Mouse (Mus musculus): ENCODE data around the gene Nrg3. TPM values are rescaled to one million over a fixed set of nuclear protein-coding genes. Genes with fewer than 3 reads are reported as not detected.

Nrg3 gene
- total and polyA plus RNA-seq, 3 experiments: not detected

DNA sequence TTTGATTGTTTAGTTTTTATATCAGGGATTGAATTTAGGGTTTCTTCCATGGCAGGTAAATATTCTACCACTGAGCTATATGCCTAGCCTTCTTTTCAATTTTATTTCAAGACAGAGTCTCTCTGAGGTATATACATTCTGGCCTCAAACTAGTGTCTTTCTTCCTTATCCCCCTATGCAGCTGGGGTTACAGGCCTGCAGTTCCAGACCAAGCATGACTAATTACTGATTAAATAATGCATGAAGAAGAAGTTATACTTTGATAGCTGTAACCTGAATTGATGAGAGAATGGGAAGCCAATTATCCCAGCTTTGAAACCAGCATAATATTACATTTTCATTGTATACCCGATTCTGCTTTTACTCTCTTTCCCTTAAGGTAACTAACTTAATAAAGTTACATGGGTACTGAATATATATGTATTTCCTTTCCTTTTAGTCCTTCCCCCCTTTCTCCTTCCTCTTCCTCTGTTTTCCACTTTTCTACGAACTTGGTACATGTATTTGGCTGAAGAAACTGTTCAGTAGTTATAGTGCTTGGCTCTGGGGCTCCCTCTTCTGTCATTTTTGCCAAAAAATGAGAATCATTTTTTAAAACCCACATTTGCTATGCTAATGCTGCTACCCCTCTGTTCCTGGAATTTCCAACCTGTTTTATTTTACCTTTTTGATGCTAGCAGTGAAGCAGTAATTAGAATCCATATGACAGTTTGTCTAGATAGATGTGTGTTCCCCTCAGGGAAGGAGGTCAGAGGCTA is 843.8 kb downstream of the Nrg3 start (continued):
- no peak for TF ChIP-seq HCFC1 (IDR thresholded peaks at IDR 0.05; ENCODE audit: low read depth, low read length)
- peak; percentile 45 for TF ChIP-seq TCF12 (IDR thresholded peaks at IDR 0.05; ENCODE audit: low read depth, low read length)
- TF ChIP-seq UBTF (IDR thresholded peaks at IDR 0.05; ENCODE audit: borderline replicate concordance, insufficient read depth, low read depth, low read length): no peak
- no peak for TF ChIP-seq MYC (IDR thresholded peaks at IDR 0.05; ENCODE audit: low read depth, low read length)
- peak; percentile 40; the same call in 1 of the 2 replicates for TF ChIP-seq ZC3H11A (IDR thresholded peaks at IDR 0.05; ENCODE audit: low read depth, low read length)
- TF ChIP-seq TAL1 (IDR thresholded peaks at IDR 0.05; ENCODE audit: low read length): peak; percentile 41
- TF ChIP-seq ZMIZ1 (IDR thresholded peaks at IDR 0.05; ENCODE audit: low read depth, low read length): no peak
- no peak for TF ChIP-seq POLR2A (IDR thresholded peaks at IDR 0.05; ENCODE audit: control insufficient read depth in 1 of 2, insufficient read depth in 1 of 2, low read depth in 1 of 2, low read length in 2 of 2, poor library complexity in 1 of 2)
- TF ChIP-seq MAX (IDR thresholded peaks at IDR 0.05; ENCODE audit: low read length): no peak
- peak in 1 of 3 experiments; percentile 50; a peak in 2 of 6 replicates for TF ChIP-seq CTCF (IDR thresholded peaks at IDR 0.05 in 2 of 3, conservative IDR thresholded peaks at IDR 0.05 in 1 of 3; ENCODE audit: control insufficient read depth in 1 of 3, insufficient read depth in 1 of 3, low read depth in 2 of 3, low read length in 3 of 3, poor library complexity in 1 of 3, severe bottlenecking in 1 of 3)
- TF ChIP-seq USF1 (IDR thresholded peaks at IDR 0.05; ENCODE audit: low read depth, low read length): no peak
- no peak for TF ChIP-seq NELFE (IDR thresholded peaks at IDR 0.05; ENCODE audit: low read depth, low read length)
- no peak for TF ChIP-seq RCOR1 (IDR thresholded peaks at IDR 0.05; ENCODE audit: low read depth, low read length)
- no peak for TF ChIP-seq SIN3A (IDR thresholded peaks at IDR 0.05; ENCODE audit: low read length)
- no peak for TF ChIP-seq JUND (IDR thresholded peaks at IDR 0.05; ENCODE audit: low read depth, low read length)

DNA sequence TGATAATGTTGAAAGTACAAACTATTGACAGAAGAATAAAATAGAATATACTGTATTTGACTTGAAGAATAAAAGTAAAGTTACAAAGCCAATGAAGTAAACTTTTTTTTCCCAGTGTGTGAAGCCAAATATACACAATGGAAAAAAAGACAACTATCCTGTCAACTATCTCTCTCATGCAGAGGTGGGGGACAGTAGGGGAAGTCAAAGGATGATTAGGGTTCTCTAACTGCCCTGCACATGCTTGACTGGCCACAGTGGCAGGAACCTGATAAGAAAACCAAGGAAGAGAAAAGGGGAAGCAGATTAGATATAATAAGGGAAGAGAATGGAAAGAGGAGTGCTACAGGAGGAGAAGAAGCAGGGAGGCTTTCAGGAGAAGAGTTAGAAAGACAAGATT is 855.9 kb downstream of the Nrg3 start:
- peak overlapping the region; percentile 25; the same call in 1 of the 2 replicates for H3K9ac ChIP-seq (ENCODE audit: control insufficient read depth, low read depth, low read length, poor library complexity, severe bottlenecking)
- TF ChIP-seq MAFK (IDR thresholded peaks at IDR 0.05; ENCODE audit: borderline replicate concordance, low read depth, low read length) (peak; percentile 74; the same call in 1 of the 2 replicates), CHD1 (IDR thresholded peaks at IDR 0.05; ENCODE audit: low read depth, low read length) (no peak), TAL1 (IDR thresholded peaks at IDR 0.05; ENCODE audit: low read length) (peak; percentile 95), NELFE (IDR thresholded peaks at IDR 0.05; ENCODE audit: low read depth, low read length) (no peak), NRF1 (IDR thresholded peaks at IDR 0.05; ENCODE audit: insufficient read depth, low read depth, low read length, poor library complexity, severe bottlenecking) (no peak), POLR2A (IDR thresholded peaks at IDR 0.05; ENCODE audit: control insufficient read depth in 1 of 2, insufficient read depth in 1 of 2, low read depth in 1 of 2, low read length in 2 of 2, poor library complexity in 1 of 2) (peak in 1 of 2 experiments; percentile 33; a peak in 1 of 4 replicates), ZC3H11A (IDR thresholded peaks at IDR 0.05; ENCODE audit: low read depth, low read length) (no peak), MEF2A (IDR thresholded peaks at IDR 0.05; ENCODE audit: extremely low read depth, insufficient replicate concordance, low read depth, low read length, poor library complexity, severe bottlenecking) (no peak), POLR2AphosphoS5 (IDR thresholded peaks at IDR 0.05; ENCODE audit: borderline replicate concordance, low read depth, low read length) (no peak), MYB (IDR thresholded peaks at IDR 0.05; ENCODE audit: low read depth, low read length) (peak; percentile 91), EP300 (IDR thresholded peaks at IDR 0.05; ENCODE audit: low read depth in 1 of 2, low read length in 2 of 2) (peak; percentile 100), UBTF (IDR thresholded peaks at IDR 0.05; ENCODE audit: borderline replicate concordance, insufficient read depth, low read depth, low read length) (no peak), CTCF (IDR thresholded peaks at IDR 0.05 in 2 of 3, conservative IDR thresholded peaks at IDR 0.05 in 1 of 3; ENCODE audit: control insufficient read depth in 1 of 3, insufficient read depth in 1 of 3, low read depth in 2 of 3, low read length in 3 of 3, poor library complexity in 1 of 3, severe bottlenecking in 1 of 3) (no peak), TCF12 (IDR thresholded peaks at IDR 0.05; ENCODE audit: low read depth, low read length) (peak; percentile 99), USF1 (IDR thresholded peaks at IDR 0.05; ENCODE audit: low read depth, low read length) (no peak), POLR2AphosphoS2 (IDR thresholded peaks at IDR 0.05; ENCODE audit: low read length) (no peak), KAT2A (conservative IDR thresholded peaks at IDR 0.05; ENCODE audit: low read depth, low read length) (0 out of 2 replicates have a peak, but pooled peaks have one; percentile 26), MAX (IDR thresholded peaks at IDR 0.05; ENCODE audit: low read length) (no peak), GATA1 (IDR thresholded peaks at IDR 0.05; ENCODE audit: low read depth, low read length) (peak; percentile 99), ZMIZ1 (IDR thresholded peaks at IDR 0.05; ENCODE audit: low read depth, low read length) (peak; percentile 32; the same call in 1 of the 2 replicates), CHD2 (IDR thresholded peaks at IDR 0.05; ENCODE audit: low read length) (peak; percentile 64), MYC (IDR thresholded peaks at IDR 0.05; ENCODE audit: low read depth, low read length) (no peak), ETS1 (IDR thresholded peaks at IDR 0.05; ENCODE audit: low read depth, low read length) (peak; percentile 94), ELF1 (IDR thresholded peaks at IDR 0.05; ENCODE audit: low read depth, low read length) (no peak; the same call in 1 of the 2 replicates), HCFC1 (IDR thresholded peaks at IDR 0.05; ENCODE audit: low read depth, low read length) (no peak; the same call in 1 of the 2 replicates), MAZ (IDR thresholded peaks at IDR 0.05; ENCODE audit: low read depth, low read length) (peak; percentile 88)

More for the DNA sequence above, 855.9 kb downstream of the Nrg3 start:
- H3K4me1 ChIP-seq (ENCODE audit: control insufficient read depth in 1 of 2, insufficient read depth in 2 of 2, low read length in 2 of 2): peaks cover 6 to 27% of the 10 kb centered on the region in 2 experiments
- H3K27me3 ChIP-seq (ENCODE audit: control insufficient read depth in 1 of 2, insufficient read depth in 2 of 2, low read length in 2 of 2): no peaks in the 10 kb centered on the region
- peaks cover 0 to 28% of the 10 kb centered on the region in 2 experiments; a peak in 2 of 4 replicates for H3K36me3 ChIP-seq (ENCODE audit: control insufficient read depth in 1 of 2, insufficient read depth in 2 of 2, low read length in 2 of 2)
- H3K27ac ChIP-seq (ENCODE audit: control insufficient read depth, low read depth, low read length): peak overlapping the region; percentile 91
- H3K79me2 ChIP-seq (ENCODE audit: control insufficient read depth, insufficient read depth, low read length, poor library complexity): no peaks in the 10 kb centered on the region
- peak; percentile 91 for DNase-seq (ENCODE audit: low read depth, low spot score)
- no peaks in the 10 kb centered on the region for H3K9me3 ChIP-seq (replicated peaks; ENCODE audit: insufficient read depth, low read length)
- H3K4me3 ChIP-seq (ENCODE audit: control insufficient read depth in 1 of 2, insufficient read depth in 1 of 2, low read depth in 2 of 2, low read length in 2 of 2): peak overlapping the region in 1 of 2 experiments; percentile 7; a peak in 1 of 4 replicates

Data from MEL (cell line).